Mouse (Mus musculus) brain, embryonic 14.5 days (tissue): ENCODE data around the gene Dst. TPM values are rescaled to one million over a fixed set of nuclear protein-coding genes. Genes with fewer than 3 reads are reported as not detected.

ENCODE experiments used
- DNase-seq: peaks from one replicate; pipeline ENCODE4 v3.0.0-alpha.2; 2011; ENCODE audit warnings: low read depth
- CTCF ChIP-seq: fragments of 200-500 bp; IDR thresholded peaks from 2 replicates; pipeline ENCODE4 v1.5.1; 2012; ENCODE audit warnings: inconsistent platforms, mild to moderate bottlenecking, moderate library complexity, borderline replicate concordance; ENCODE audit not compliant: insufficient read depth, insufficient read length; ENCODE audit errors: extremely low read depth
- POLR2A ChIP-seq: fragments of 200-500 bp; IDR thresholded peaks from 2 replicates; pipeline ENCODE4 v1.6.1; 2012; ENCODE audit warnings: mild to moderate bottlenecking, inconsistent platforms, borderline replicate concordance; ENCODE audit not compliant: poor library complexity, insufficient read depth, insufficient read length, severe bottlenecking; ENCODE audit errors: extremely low read depth
- polyA plus RNA-seq: library from polyadenylated mRNA; depleted of rRNA; stranded (reverse); fragments of >200 nt; gene quantifications from 2 replicates; pipeline ENCODE4 v1.2.3, GENCODE M21; 2012

Gene Dst
- polyA plus RNA-seq, 1 experiment: 96.0 TPM

DNA sequence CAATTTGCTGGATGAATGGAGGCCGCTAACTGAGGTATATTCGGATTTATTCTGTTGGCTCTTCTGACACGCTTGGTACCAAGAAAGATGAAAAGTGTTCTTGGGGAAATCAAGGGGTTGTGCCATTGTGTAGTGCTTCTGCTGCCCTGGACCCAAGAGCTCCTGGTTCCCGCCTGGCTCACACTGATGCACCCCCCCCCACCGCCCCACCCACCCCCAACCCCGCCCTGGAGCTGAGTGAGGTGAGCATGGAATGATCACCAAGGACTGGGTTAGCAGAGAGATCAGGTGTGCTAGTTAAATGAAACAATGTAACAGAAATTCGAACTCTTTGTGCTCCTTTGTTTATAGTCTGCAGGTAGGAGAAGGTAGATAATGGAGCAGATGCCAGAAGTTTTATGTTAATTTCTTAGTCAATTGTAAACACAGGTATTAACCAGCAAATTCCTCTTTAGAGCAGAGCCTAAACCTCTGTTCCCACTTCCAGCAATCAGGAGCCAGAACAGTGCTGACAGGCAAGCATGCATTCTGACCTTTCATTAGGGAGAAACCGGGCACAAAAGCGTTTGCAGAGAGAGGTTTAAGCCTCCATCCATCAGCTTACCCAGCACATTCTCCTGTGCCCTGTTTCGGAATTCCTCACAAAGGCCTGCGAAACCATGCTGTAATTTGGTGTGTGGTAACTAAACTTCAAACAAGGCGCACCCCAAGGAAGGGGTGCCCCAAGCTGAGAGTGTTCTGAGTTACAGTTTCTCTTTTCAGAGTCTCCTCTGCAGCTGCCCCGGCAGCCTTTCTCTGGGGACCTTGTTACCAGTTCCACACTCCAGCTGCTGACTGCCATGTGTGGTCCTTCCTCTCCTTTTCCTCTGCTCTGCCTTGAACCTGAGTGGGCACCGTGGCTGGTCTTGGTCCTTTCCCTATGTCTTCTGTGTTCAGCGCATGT lies 166.5 kb downstream of the Dst start:
- TF ChIP-seq CTCF (no peak), POLR2A (no peak)
- peak; percentile 57 for DNase-seq

DNA sequence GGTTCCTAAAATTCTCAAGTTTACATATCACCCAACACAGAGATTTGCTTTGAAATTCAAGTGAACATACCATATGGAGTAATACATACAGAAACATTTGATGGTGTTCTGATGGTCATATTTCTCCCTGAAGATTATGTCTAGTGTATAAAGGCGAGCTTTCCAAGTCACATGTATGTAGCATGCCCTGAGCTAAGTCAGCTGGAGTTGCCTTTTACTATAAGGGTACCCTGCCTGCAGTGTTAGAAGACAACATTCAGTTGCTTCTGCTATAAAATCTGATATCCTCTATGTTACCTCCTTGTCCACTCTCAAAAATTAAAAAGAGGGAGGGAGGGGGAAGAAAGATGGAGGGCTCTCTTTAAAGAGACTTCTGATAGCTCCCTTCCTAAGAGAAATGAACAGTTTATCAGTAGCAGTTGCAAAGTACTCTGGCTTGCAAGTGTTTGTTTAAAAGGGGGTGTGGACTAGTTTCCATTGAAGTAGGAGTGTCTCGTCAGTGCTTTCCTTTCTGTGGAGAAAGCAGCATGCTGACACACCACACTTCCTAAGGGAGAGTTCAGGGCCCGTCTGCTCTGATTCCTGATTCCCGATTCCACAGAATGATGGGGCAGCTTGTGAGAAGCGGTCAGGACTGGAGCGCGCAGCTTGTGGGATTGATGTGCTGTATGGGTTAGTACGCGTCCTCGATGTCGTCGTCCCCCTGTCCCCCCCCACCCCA lies 168.8 kb downstream of the Dst start:
- no peak for DNase-seq
- TF ChIP-seq POLR2A (no peak), CTCF (no peak)

DNA sequence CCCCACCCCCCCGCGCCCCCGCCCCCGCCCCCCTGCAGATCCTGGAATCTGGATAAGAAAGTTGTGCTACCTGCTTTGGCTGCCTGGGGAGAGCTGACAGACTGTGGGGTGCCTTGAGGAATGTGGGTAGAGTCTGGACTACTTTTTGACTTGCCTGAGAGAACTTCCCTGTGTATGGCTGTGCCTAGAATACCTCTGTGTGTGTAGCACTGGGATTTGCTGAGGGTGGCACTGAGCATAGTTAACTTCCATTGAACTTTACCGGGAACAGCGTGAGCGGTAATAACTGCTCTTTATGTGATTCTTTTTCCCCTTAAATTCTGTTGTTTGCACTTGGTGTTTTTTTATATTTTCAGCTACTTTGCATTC lies 169.4 kb downstream of the Dst start:
- no peak for DNase-seq
- no peak for TF ChIP-seq POLR2A
- no peak for TF ChIP-seq CTCF

DNA sequence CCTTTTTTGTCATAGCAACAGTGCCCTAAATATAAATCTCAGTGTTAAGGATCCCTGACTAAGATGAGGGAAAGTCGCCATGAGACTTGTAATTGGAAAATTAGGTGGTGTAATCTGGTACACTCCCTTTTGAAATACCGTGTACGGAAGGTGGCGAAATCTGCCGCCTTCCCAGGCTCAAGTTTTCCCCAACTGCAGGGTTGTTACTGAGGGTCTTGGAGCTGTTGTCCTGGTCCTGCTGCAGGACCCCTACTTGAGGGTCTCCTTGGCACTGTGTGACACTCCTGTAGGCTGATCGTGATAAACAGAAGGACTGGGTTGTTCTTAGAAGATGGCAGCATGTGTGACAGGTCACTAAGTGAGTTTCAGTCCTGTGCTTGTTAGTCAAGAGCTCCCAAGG lies 169.9 kb downstream of the Dst start:
- DNase-seq: no peak
- no peak for TF ChIP-seq POLR2A
- TF ChIP-seq CTCF: no peak

DNA sequence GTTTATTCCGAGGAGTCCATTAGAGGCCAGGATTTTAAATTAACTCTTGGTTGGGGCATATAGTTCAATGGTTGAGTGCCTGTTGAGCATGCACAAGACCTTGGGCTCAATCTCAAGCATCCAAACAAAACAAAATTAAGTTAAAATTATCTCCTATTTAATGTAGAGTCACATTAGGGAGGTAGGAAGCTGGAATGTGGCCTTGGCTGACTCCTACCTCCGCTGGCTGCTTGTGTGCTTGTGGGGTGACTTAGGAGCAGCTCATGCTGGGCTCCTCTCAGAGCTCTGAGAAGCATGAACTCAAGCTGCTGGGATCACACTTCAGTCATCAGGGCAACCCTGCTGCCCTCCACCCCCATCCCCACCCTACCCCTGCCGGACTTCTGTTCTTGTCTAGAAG lies 181.0 kb downstream of the Dst start:
- TF ChIP-seq CTCF (no peak), POLR2A (no peak)
- no peak for DNase-seq

DNA sequence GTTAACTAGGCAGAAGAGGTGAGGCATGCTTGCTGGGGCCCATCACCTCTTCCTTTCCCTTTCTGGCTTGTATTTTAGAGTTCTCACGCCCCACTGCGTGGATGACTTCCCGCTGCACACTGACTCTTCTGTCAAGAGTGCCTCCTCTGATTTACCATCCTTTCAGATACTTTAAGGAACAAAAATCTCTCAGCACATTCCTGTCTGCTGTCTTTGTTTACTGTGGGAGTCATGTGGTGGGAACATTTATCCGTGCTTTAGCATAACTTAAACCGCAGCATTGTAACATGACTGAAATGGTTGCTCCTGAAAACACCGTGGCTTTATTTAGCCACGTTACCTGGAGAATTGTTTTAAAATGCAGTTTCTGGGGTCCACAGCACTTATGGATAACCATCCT lies 182.7 kb downstream of the Dst start:
- TF ChIP-seq CTCF (no peak), POLR2A (no peak)
- no peak for DNase-seq

DNA sequence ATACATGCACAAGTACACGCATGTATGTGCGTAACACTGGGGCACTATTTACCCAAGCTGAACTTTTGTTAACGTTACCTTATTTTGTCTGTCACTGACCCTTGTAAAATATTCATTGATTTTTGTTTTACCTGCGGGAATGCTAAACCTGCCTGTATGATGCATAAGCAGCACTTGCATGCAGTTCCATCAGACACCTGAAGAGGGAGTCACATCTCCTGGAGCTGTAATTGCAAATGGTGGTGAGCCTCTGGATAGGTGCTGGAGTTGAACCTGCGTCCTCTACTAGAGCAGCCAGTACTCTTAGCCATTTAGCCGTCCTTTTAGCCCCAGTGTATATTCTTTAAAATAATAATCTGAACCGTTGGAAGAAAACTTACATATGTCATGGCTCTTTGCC lies 185.6 kb downstream of the Dst start:
- no peak for TF ChIP-seq POLR2A
- TF ChIP-seq CTCF: peak; percentile 34; the same call in 1 of the 2 replicates
- DNase-seq: no peak

DNA sequence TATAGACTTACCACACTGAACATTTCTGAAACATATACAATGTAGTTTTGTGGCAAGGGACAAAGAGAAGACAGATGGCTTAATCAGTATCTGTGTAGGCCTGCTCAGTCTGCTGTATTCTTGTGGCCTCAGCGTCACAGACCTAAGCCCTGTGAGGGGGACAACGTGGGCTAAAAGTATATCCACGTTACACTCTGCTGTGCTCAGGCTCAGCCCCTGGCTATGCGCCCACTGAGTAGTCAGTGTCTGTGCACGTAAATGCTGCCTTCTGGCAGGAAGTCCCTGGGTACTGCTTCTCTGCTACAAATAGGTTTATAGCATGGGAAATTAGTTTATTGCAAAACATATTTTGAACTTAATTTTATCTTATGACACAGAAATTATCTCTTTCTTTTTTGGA lies 186.3 kb downstream of the Dst start:
- DNase-seq: peak; percentile 53

DNA sequence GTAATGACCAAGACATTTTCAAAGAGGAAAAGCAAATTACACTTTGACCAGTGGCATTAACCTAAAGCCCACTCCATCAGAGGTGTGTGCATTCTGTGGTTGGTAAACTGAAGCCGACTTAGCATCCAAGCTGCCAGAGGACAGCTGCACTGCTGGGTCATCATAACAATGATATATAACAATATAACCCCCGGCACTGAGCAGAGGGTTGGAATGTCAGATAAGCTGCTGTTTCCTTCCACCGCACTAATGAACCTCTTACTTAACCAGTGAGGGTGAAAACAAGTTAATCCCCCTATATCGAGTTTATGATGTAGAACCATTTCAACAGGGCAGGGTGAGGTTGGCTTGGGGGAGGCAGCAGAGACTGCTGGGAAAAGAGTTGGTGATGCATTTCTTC lies 187.1 kb downstream of the Dst start:
- TF ChIP-seq CTCF (no peak), POLR2A (no peak)
- DNase-seq: no peak

More for the DNA sequence above, 186.3 kb downstream of the Dst start:
- no peak for TF ChIP-seq POLR2A
- TF ChIP-seq CTCF: no peak

DNA sequence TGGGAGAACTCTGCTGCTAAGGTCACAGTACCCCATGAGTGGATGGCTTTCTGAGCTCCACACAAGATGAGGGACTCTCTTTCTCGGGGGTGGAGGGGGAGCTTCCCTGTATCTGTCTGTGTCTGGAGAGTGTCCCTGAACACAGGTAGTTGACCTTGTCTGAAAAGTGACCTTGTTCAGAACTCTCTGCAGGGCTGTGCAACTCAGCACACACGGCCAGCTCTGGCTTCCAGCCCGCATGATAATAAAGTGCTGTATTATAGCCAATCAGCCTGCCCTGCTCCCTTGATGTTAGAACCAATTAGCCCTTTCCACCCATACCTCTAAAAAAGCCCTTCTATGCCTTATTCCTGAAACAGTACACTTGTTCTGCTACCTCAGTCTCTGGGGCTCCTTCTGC lies 188.9 kb downstream of the Dst start:
- no peak for TF ChIP-seq CTCF
- TF ChIP-seq POLR2A: no peak
- DNase-seq: peak; percentile 41

DNA sequence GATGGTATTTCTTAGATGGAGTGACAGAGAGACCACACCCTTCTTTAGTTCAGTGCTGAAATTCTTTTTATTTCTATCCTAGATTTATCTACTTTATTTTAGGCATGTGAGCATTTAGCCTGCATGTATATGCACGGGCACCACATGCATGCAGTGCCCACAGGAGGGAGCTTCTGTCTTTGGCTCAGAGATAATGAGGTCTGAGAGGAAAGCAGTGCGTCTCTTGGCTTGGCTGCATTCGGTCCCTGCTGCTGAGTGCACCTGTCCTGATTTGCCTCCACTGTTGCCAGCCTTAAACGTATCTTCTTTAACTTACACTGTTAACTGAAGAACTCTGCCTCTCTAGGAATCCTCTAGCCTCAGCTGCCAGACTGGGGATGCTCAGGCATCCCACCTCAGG lies 189.6 kb downstream of the Dst start:
- DNase-seq: peak; percentile 78

More for the DNA sequence above, 189.6 kb downstream of the Dst start:
- TF ChIP-seq POLR2A (no peak), CTCF (peak; percentile 53; the same call in 1 of the 2 replicates)
